Mouse (Mus musculus) limb, embryonic 10.5 days (tissue): ENCODE data around the gene Coro2a. TPM values are rescaled to one million over a fixed set of nuclear protein-coding genes. Genes with fewer than 3 reads are reported as not detected.
"Not testable (repeated sequence)": the region's sequence is repeated elsewhere in the genome, so short reads cannot be mapped to it uniquely, and the experiment has no call there.

Experiments used
- DNase-seq: peaks from one replicate; pipeline ENCODE4 v3.0.0-alpha.2; 2017; ENCODE audit warnings: low spot score
- H3K27ac ChIP-seq: fragments of 300-500 bp; sonication (generic); 2 replicates; pipeline ENCODE4 v1.5.1; 2016; ENCODE audit warnings: mild to moderate bottlenecking
- H3K27me3 ChIP-seq: fragments of 300-500 bp; sonication (generic); 2 replicates; pipeline ENCODE4 v1.6.1; 2016; ENCODE audit warnings: low read depth, mild to moderate bottlenecking; ENCODE audit not compliant: poor library complexity, severe bottlenecking
- H3K36me3 ChIP-seq: fragments of 300-500 bp; sonication (generic); 2 replicates; pipeline ENCODE4 v1.6.1; 2016; ENCODE audit warnings: mild to moderate bottlenecking, moderate library complexity
- H3K4me1 ChIP-seq: fragments of 300-500 bp; sonication (generic); 2 replicates; pipeline ENCODE4 v1.6.1; 2016
- H3K4me3 ChIP-seq: fragments of 300-500 bp; sonication (generic); 2 replicates; pipeline ENCODE4 v1.5.1; 2016; ENCODE audit warnings: mild to moderate bottlenecking, moderate library complexity
- H3K9me3 ChIP-seq: fragments of 300-500 bp; sonication (generic); replicated peaks from 2 replicates; pipeline ENCODE4 v1.6.1; 2016; ENCODE audit warnings: mild to moderate bottlenecking
- WGBS: fragments of 180-500 bp; shearing (Covaris S2); methylation state at CpG from one replicate; pipeline ENCODE4 v1.1.7; 2016; 5-methylcytosine and 5-hydroxymethylcytosine counted together
- polyA plus RNA-seq: library from polyadenylated mRNA; unstranded; fragments of >200 nt; fragmentation: Nextera tagmentation; extraction: Ambion mirVana; gene quantifications from 2 replicates; pipeline ENCODE4 v1.2.1, GENCODE M21; 2016

Gene Coro2a
- polyA plus RNA-seq, 1 experiment from 2014 or later: 2.2 TPM

- WGBS: 70% methylated on average over 4 of the region's 4 CpGs
- no peaks in the 10 kb centered on the region for H3K36me3 ChIP-seq
- no peak for DNase-seq
- peaks cover 2% of the 10 kb centered on the region; the same call in 1 of the 2 replicates for H3K27me3 ChIP-seq
- H3K9me3 ChIP-seq: no peaks in the 10 kb centered on the region
- no peak overlapping the region for H3K27ac ChIP-seq
- H3K4me3 ChIP-seq: no peak overlapping the region
- peaks cover 11% of the 10 kb centered on the region; the same call in 1 of the 2 replicates for H3K4me1 ChIP-seq
These were observed 11.2 kb downstream of the Coro2a start for GRCm38 (mm10) chr4:46590810-46591209.

- no peaks in the 10 kb centered on the region for H3K9me3 ChIP-seq
- no peaks in the 10 kb centered on the region for H3K27me3 ChIP-seq
- DNase-seq: no peak
- H3K27ac ChIP-seq: no peak overlapping the region
- no peaks in the 10 kb centered on the region for H3K36me3 ChIP-seq
- WGBS: 80% methylated on average over 5 of the region's 5 CpGs
- H3K4me3 ChIP-seq: no peak overlapping the region
- H3K4me1 ChIP-seq: peaks cover 11% of the 10 kb centered on the region; the same call in 1 of the 2 replicates
These were observed 11.9 kb downstream of the Coro2a start for GRCm38 (mm10) chr4:46589946-46590684.

- Histone ChIP-seq H3K9me3 (no peaks in the 10 kb centered on the region), H3K27me3 (no peaks in the 10 kb centered on the region), H3K36me3 (no peaks in the 10 kb centered on the region), H3K4me1 (peaks cover 11% of the 10 kb centered on the region; the same call in 1 of the 2 replicates), H3K27ac (no peak overlapping the region), H3K4me3 (no peak overlapping the region)
- DNase-seq: no peak
- 80% methylated on average over 8 of the region's 8 CpGs for WGBS
These were observed 12.9 kb downstream of the Coro2a start for GRCm38 (mm10) chr4:46589151-46589550.

DNA sequence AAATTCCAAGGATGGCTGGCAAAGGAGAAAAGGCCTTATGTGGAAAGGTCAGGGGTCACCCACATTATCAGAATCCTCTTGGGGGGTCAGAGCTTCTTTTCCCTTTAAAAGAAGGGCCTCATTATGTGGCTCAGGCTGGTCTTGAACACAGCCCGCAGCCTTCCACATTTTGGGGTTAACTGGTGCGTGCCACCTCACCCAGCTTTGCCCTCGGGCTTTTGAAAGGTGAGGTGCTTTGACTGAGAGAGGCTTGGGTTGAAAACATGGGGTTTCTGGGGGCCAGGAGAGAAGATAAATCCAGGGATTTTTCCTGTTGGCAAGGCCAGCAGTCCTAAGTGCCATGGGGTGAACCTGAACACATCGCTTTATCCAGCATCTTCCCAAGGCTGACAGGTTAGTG, 15.5 kb downstream of the Coro2a start:
- H3K4me1 ChIP-seq: peaks cover 5% of the 10 kb centered on the region; the same call in 1 of the 2 replicates
- 87% methylated on average over 4 of the region's 4 CpGs for WGBS
- H3K36me3 ChIP-seq: no peaks in the 10 kb centered on the region
- H3K27ac ChIP-seq: no peak overlapping the region
- no peaks in the 10 kb centered on the region for H3K9me3 ChIP-seq
- no peaks in the 10 kb centered on the region for H3K27me3 ChIP-seq
- no peak overlapping the region for H3K4me3 ChIP-seq
- no peak for DNase-seq

- Histone ChIP-seq H3K4me1 (peaks cover 5% of the 10 kb centered on the region; the same call in 1 of the 2 replicates), H3K9me3 (no peaks in the 10 kb centered on the region), H3K4me3 (no peak overlapping the region), H3K27ac (no peak overlapping the region), H3K27me3 (no peaks in the 10 kb centered on the region), H3K36me3 (no peaks in the 10 kb centered on the region)
- WGBS: 88% methylated on average over 8 of the region's 8 CpGs
- DNase-seq: no peak
These were observed 16.2 kb downstream of the Coro2a start for GRCm38 (mm10) chr4:46585811-46586190.

DNA sequence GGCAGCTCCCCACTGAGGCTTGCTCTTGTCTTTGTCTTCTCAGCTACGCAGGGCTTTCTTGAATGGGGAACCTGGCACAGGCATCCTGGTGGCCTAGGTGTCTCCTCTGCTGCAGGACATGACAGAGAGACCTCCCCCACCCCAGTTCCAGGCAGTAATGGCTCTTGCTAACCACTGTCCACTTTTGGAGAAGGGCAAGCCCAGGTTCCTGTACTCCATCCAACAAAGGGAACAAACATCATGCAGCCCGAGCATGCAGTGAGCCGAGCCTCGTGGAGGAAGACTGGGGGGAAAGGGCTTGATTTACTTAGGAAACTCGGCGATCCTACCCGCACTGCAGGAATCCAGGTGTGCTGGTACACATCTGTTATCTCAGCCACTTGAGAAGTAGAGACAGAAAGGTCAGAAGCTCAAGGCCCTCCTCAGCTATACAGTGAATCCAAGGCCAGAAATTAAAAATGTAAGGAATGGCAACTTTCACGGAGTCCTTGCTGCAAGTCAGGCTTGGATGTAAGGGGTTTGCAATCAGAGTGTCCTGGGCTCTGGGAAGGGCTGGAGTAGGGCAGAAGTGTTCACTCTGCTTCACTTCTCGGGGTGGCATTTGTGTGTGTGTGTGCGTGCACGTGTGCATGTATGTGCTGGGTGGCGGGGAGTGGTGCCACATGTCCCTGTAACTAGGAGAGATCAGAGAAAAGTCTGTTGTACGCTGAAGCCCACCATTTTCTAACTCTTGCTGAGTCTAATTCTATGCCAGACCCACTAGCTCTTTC, 16.8 kb downstream of the Coro2a start:
- H3K4me1 ChIP-seq: peaks cover 5% of the 10 kb centered on the region; the same call in 1 of the 2 replicates
- no peak for DNase-seq
- no peak overlapping the region for H3K4me3 ChIP-seq
- no peaks in the 10 kb centered on the region for H3K27me3 ChIP-seq
- no peaks in the 10 kb centered on the region for H3K9me3 ChIP-seq
- no peaks in the 10 kb centered on the region for H3K36me3 ChIP-seq
- no peak overlapping the region for H3K27ac ChIP-seq
- WGBS: 85% methylated on average over 13 of the region's 13 CpGs

DNA sequence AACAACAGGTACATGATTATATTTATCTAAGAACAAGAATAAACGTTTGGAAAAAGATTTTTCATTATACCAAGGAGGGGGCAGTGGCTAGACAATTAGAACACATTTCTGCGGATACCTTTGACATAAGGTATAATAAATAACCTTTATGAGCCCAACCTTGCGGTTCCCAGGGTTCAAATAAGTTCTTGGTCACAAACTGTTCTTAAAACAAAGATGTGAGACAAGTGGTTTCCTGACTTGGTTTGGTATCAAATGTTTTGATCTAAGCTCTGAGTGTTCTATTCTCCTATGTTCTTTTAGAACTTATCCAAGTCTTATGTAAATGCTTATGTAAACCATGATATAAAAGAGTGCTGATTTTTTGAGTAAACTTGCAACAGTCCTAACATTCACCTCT, 17.5 kb downstream of the Coro2a start:
- H3K4me1 ChIP-seq, H3K4me3 ChIP-seq, H3K27ac ChIP-seq, DNase-seq, H3K9me3 ChIP-seq, H3K27me3 ChIP-seq, H3K36me3 ChIP-seq: not testable (repeated sequence)
- WGBS: 75% methylated on average over 3 of the region's 3 CpGs

DNA sequence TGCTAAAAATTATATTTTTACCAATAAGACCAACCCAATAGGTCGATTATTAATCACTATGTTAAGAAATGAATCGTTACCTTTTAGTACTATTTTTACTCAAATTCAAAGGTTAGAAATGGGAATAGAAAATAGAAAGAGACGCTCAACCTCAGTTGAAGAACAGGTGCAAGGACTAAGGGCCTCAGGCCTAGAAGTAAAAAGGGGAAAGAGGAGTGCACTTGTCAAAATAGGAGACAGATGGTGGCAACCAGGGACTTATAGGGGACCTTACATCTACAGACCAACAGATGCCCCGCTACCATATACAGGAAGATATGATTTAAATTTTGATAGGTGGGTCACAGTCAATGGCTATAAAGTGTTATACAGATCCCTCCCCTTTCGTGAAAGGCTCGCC, 17.9 kb downstream of the Coro2a start:
- H3K4me1 ChIP-seq, H3K27me3 ChIP-seq, H3K27ac ChIP-seq, DNase-seq, H3K36me3 ChIP-seq, H3K9me3 ChIP-seq, H3K4me3 ChIP-seq: not testable (repeated sequence)
- WGBS: 89% methylated on average over 2 of the region's 6 CpGs

DNA sequence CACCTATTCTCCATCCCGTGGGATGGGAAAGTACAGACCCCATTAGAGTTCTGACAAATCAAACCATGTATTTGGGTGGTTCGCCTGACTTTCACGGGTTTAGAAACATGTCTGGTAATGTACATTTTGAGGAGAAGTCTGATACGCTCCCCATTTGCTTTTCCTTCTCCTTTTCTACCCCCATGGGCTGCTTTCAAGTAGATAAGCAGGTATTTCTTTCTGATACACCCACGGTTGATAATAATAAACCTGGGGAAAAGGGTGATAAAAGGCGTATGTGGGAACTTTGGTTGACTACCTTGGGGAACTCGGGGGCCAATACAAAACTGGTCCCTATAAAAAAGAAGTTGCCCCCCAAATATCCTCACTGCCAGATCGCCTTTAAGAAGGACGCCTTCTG, 20.0 kb downstream of the Coro2a start:
- H3K4me1 ChIP-seq, DNase-seq, H3K27ac ChIP-seq, H3K27me3 ChIP-seq, H3K36me3 ChIP-seq, H3K9me3 ChIP-seq, H3K4me3 ChIP-seq: not testable (repeated sequence)
- 88% methylated on average over 9 of the region's 9 CpGs for WGBS

GRCm38 (mm10) chr4:46581577-46581976, 20.4 kb downstream of the Coro2a start:
- H3K4me3 ChIP-seq, H3K4me1 ChIP-seq, DNase-seq, H3K27ac ChIP-seq, H3K27me3 ChIP-seq, H3K9me3 ChIP-seq, H3K36me3 ChIP-seq: not testable (repeated sequence)
- WGBS: 92% methylated on average over 22 of the region's 22 CpGs

DNA sequence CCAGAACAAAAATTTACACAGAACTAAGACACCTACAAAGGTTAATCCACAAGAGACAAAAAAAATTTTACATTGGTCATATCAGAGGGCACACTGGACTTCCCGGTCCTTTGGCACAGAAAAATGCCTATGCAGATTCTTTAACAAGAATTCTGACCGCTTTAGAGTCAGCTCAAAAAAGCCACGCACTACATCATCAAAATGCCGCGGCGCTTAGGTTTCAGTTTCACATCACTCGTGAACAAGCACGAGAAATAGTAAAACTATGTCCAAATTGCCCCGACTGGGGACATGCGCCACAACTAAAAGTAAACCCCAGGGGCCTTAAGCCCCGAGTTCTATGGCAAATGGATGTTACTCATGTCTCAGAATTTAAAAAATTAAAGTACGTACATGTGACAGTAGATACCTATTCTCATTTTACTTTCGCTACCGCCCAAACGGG, 21.2 kb downstream of the Coro2a start:
- H3K4me3 ChIP-seq, H3K27me3 ChIP-seq, H3K36me3 ChIP-seq, H3K4me1 ChIP-seq, H3K27ac ChIP-seq, DNase-seq, H3K9me3 ChIP-seq: not testable (repeated sequence)
- WGBS: 92% methylated on average over 15 of the region's 15 CpGs

DNA sequence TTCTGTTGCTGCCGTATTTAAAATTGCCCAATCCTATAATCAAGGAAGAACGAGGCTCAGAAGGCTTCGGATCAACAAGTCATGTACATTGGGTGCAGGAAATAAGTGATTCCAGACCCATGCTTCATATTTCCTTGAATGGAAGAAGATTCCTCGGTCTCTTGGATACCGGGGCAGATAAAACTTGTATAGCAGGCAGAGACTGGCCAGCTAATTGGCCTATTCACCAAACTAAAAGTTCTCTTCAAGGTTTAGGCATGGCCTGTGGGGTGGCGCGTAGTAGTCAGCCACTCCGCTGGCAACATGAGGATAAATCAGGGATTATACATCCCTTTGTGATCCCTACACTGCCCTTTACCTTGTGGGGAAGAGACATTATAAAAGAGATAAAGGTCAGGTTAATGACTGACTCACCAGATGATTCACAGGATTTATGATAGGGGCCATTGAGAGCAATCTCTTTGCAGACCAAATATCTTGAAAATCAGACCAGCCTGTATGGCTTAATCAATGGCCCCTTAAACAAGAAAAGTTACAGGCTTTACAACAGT, 23.1 kb downstream of the Coro2a start:
- 94% methylated on average over 8 of the region's 8 CpGs for whole genome bisulfite sequencing
- DNase-seq, H3K36me3 ChIP-seq, H3K9me3 ChIP-seq, H3K4me3 ChIP-seq, H3K27me3 ChIP-seq, H3K27ac ChIP-seq: not testable (repeated sequence)
- peaks cover 11% of the 10 kb centered on the region for H3K4me1 ChIP-seq

DNA sequence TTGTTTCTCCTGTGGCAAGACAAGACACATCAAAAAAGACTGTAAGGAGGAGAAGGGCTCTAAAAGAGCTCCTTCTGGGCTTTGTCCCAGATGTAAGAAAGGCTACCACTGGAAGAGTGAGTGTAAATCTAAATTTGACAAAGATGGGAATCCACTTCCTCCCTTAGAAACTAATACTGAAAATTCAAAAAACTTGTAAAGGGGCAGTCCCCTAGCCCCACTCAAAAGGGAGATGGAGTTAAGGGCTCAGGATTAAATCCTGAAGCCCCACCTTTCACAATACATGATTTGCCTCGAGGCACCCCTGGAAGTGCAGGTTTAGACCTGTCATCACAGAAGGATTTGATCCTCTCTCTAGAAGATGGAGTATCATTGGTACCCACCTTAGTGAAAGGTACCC, 23.8 kb downstream of the Coro2a start:
- H3K4me3 ChIP-seq: no peak overlapping the region
- WGBS: 67% methylated on average over 1 of the region's 1 CpGs
- H3K4me1 ChIP-seq: peaks cover 12% of the 10 kb centered on the region
- no peak for DNase-seq
- no peaks in the 10 kb centered on the region for H3K9me3 ChIP-seq
- no peaks in the 10 kb centered on the region for H3K36me3 ChIP-seq
- H3K27ac ChIP-seq: no peak overlapping the region
- H3K27me3 ChIP-seq: no peaks in the 10 kb centered on the region
